Mouse (Mus musculus) forebrain, embryonic 10.5 days (tissue): ENCODE results near the gene Umps. TPM values are rescaled to one million over a fixed set of nuclear protein-coding genes. Genes with fewer than 3 reads are reported as not detected.

Experiments
- DNase-seq: peaks from one replicate; pipeline ENCODE4 v3.0.0-alpha.2; 2017; ENCODE audit warnings: low spot score; ENCODE audit errors: extremely low spot score
- H3K27ac ChIP-seq: fragments of 300-500 bp; sonication (generic); 2 replicates; pipeline ENCODE4 v1.5.1; 2016; ENCODE audit warnings: mild to moderate bottlenecking
- H3K27me3 ChIP-seq: fragments of 300-500 bp; sonication (generic); 2 replicates; pipeline ENCODE4 v1.6.1; 2016; ENCODE audit warnings: mild to moderate bottlenecking; ENCODE audit not compliant: poor library complexity, severe bottlenecking
- H3K36me3 ChIP-seq: fragments of 300-500 bp; sonication (generic); replicated peaks from 2 replicates; pipeline ENCODE4 v1.6.1; 2016; ENCODE audit warnings: mild to moderate bottlenecking, moderate library complexity
- H3K4me1 ChIP-seq: fragments of 300-500 bp; sonication (generic); 2 replicates; pipeline ENCODE4 v1.6.1; 2016
- H3K4me3 ChIP-seq: fragments of 300-500 bp; sonication (generic); 2 replicates; pipeline ENCODE4 v1.5.1; 2016; ENCODE audit warnings: mild to moderate bottlenecking, moderate library complexity
- H3K9me3 ChIP-seq: fragments of 300-500 bp; sonication (generic); 2 replicates; pipeline ENCODE4 v1.6.1; 2016; ENCODE audit warnings: mild to moderate bottlenecking, moderate library complexity
- WGBS: fragments of 180-500 bp; shearing (Covaris S2); methylation state at CpG from one replicate; pipeline ENCODE4 v1.1.7; 2016; 5-methylcytosine and 5-hydroxymethylcytosine counted together
- polyA plus RNA-seq: library from polyadenylated mRNA; unstranded; fragments of >200 nt; fragmentation: Nextera tagmentation; extraction: Ambion mirVana; gene quantifications from 2 replicates; pipeline ENCODE4 v1.2.1, GENCODE M21; 2016

Umps gene
- polyA plus RNA-seq: 107 and 111 TPM in 2 replicates

GRCm38 (mm10) chr16:33966538-33967282, at the start of gene Umps:
Gene Umps, minus strand, starts transcription at chr16:33967038.
- Histone ChIP-seq H3K27ac (peak within 1 kb of the TSS; percentile 94), H3K27me3 (no peaks in the 10 kb centered on the region), H3K36me3 (peaks cover 24% of the 10 kb centered on the region), H3K4me1 (peaks cover 24% of the 10 kb centered on the region), H3K4me3 (peak within 1 kb of the TSS; percentile 92), H3K9me3 (no peaks in the 10 kb centered on the region)
- peak; percentile 91 for DNase-seq
- WGBS: 2% methylated on average over 44 of the region's 44 CpGs

GRCm38 (mm10) chr16:34011991-34012845, 45.4 kb upstream of the Umps start:
- H3K4me3 ChIP-seq: no peak overlapping the region
- H3K27ac ChIP-seq: no peak overlapping the region
- peaks cover 50% of the 10 kb centered on the region for H3K36me3 ChIP-seq
- 0 out of 2 replicates have a peak, but pooled peaks cover 8% of the 10 kb centered on the region for H3K9me3 ChIP-seq
- DNase-seq: no peak
- H3K27me3 ChIP-seq: no peaks in the 10 kb centered on the region
- WGBS: 92% methylated on average over 20 of the region's 20 CpGs
- H3K4me1 ChIP-seq: 0 out of 2 replicates have a peak, but pooled peaks cover 2% of the 10 kb centered on the region

- DNase-seq: no peak
- no peaks in the 10 kb centered on the region for H3K27me3 ChIP-seq
- peaks cover 5% of the 10 kb centered on the region; the same call in 1 of the 2 replicates for H3K4me1 ChIP-seq
- 0 out of 2 replicates have a peak, but pooled peaks cover 8% of the 10 kb centered on the region for H3K9me3 ChIP-seq
- H3K27ac ChIP-seq: no peak overlapping the region
- H3K4me3 ChIP-seq: no peak overlapping the region
- WGBS: 91% methylated on average over 2 of the region's 2 CpGs
- H3K36me3 ChIP-seq: peaks cover 38% of the 10 kb centered on the region
These were observed 42.7 kb upstream of the Umps start for GRCm38 (mm10) chr16:34009567-34009966.

- H3K4me3 ChIP-seq: no peak overlapping the region
- H3K36me3 ChIP-seq: peaks cover 18% of the 10 kb centered on the region
- DNase-seq: no peak
- H3K27me3 ChIP-seq: no peaks in the 10 kb centered on the region
- H3K4me1 ChIP-seq: peaks cover 16% of the 10 kb centered on the region
- no peak overlapping the region for H3K27ac ChIP-seq
- WGBS: 99% methylated on average over 3 of the region's 3 CpGs
- 0 out of 2 replicates have a peak, but pooled peaks cover 8% of the 10 kb centered on the region for H3K9me3 ChIP-seq
These were observed 39.1 kb upstream of the Umps start for GRCm38 (mm10) chr16:34005986-34006385.

- Histone ChIP-seq H3K36me3 (0 out of 2 replicates have a peak, but pooled peaks cover under 1% of the 10 kb centered on the region), H3K9me3 (no peaks in the 10 kb centered on the region), H3K4me1 (peaks cover 19% of the 10 kb centered on the region), H3K4me3 (no peak overlapping the region), H3K27me3 (no peaks in the 10 kb centered on the region), H3K27ac (no peak overlapping the region)
- DNase-seq: no peak
- 75% methylated on average over 4 of the region's 4 CpGs for WGBS
These were observed 37.3 kb upstream of the Umps start for GRCm38 (mm10) chr16:34004128-34004578.

- Histone ChIP-seq H3K4me3 (no peak overlapping the region), H3K4me1 (peaks cover 19% of the 10 kb centered on the region), H3K27ac (no peak overlapping the region), H3K36me3 (no peaks in the 10 kb centered on the region), H3K9me3 (no peaks in the 10 kb centered on the region), H3K27me3 (no peaks in the 10 kb centered on the region)
- DNase-seq: no peak
- WGBS: 82% methylated on average over 10 of the region's 10 CpGs
These were observed 36.8 kb upstream of the Umps start for GRCm38 (mm10) chr16:34003566-34004127.

- no peaks in the 10 kb centered on the region for H3K36me3 ChIP-seq
- no peak overlapping the region for H3K27ac ChIP-seq
- no peaks in the 10 kb centered on the region for H3K9me3 ChIP-seq
- H3K4me1 ChIP-seq: peaks cover 19% of the 10 kb centered on the region
- H3K4me3 ChIP-seq: no peak overlapping the region
- DNase-seq: no peak
- H3K27me3 ChIP-seq: no peaks in the 10 kb centered on the region
- 91% methylated on average over 8 of the region's 8 CpGs for WGBS
These were observed 33.9 kb upstream of the Umps start for GRCm38 (mm10) chr16:34000715-34001114.

GRCm38 (mm10) chr16:33999388-33999787, 32.5 kb upstream of the Umps start:
- Histone ChIP-seq H3K4me1 (peaks cover 14% of the 10 kb centered on the region), H3K36me3 (no peaks in the 10 kb centered on the region), H3K4me3 (no peak overlapping the region), H3K27me3 (no peaks in the 10 kb centered on the region), H3K9me3 (no peaks in the 10 kb centered on the region), H3K27ac (no peak overlapping the region)
- DNase-seq: no peak
- WGBS: 27% methylated on average over 3 of the region's 3 CpGs

- H3K4me1 ChIP-seq: peaks cover 6% of the 10 kb centered on the region; the same call in 1 of the 2 replicates
These were observed 31.2 kb upstream of the Umps start for GRCm38 (mm10) chr16:33998011-33998410.

GRCm38 (mm10) chr16:33996030-33996429, 29.2 kb upstream of the Umps start:
- WGBS: 13% methylated on average over 5 of the region's 5 CpGs
- Histone ChIP-seq H3K27me3 (no peaks in the 10 kb centered on the region), H3K27ac (no peak overlapping the region), H3K4me3 (no peak overlapping the region), H3K9me3 (no peaks in the 10 kb centered on the region), H3K4me1 (peaks cover 7% of the 10 kb centered on the region; the same call in 1 of the 2 replicates), H3K36me3 (no peaks in the 10 kb centered on the region)
- DNase-seq: peak; percentile 61

More at GRCm38 (mm10) chr16:33998011-33998410, 31.2 kb upstream of the Umps start:
- Histone ChIP-seq H3K9me3 (no peaks in the 10 kb centered on the region), H3K4me3 (no peak overlapping the region), H3K27me3 (no peaks in the 10 kb centered on the region), H3K27ac (no peak overlapping the region), H3K36me3 (no peaks in the 10 kb centered on the region)
- 87% methylated on average over 6 of the region's 6 CpGs for WGBS
- DNase-seq: no peak

GRCm38 (mm10) chr16:33995496-33995895, 28.7 kb upstream of the Umps start:
- no peaks in the 10 kb centered on the region for H3K9me3 ChIP-seq
- WGBS: 88% methylated on average over 3 of the region's 3 CpGs
- no peak overlapping the region for H3K4me3 ChIP-seq
- DNase-seq: no peak
- H3K27ac ChIP-seq: no peak overlapping the region
- no peaks in the 10 kb centered on the region for H3K36me3 ChIP-seq
- no peaks in the 10 kb centered on the region for H3K27me3 ChIP-seq
- peaks cover 7% of the 10 kb centered on the region; the same call in 1 of the 2 replicates for H3K4me1 ChIP-seq

- 90% methylated on average over 6 of the region's 6 CpGs for whole genome bisulfite sequencing
- DNase-seq: no peak
- H3K9me3 ChIP-seq: no peaks in the 10 kb centered on the region
These were observed 27.5 kb upstream of the Umps start for GRCm38 (mm10) chr16:33994321-33994720.

More at GRCm38 (mm10) chr16:33994321-33994720, 27.5 kb upstream of the Umps start:
- Histone ChIP-seq H3K4me3 (no peak overlapping the region), H3K36me3 (no peaks in the 10 kb centered on the region), H3K27ac (no peak overlapping the region), H3K27me3 (no peaks in the 10 kb centered on the region), H3K4me1 (peaks cover 4% of the 10 kb centered on the region; the same call in 1 of the 2 replicates)
